Mouse (Mus musculus) kidney, postnatal 10 days (tissue): Measurements from ENCODE around the gene Sat2.

Source experiments
- DNase-seq: peaks from one replicate; pipeline ENCODE4 v3.0.0; 2021; ENCODE audit warnings: mixed read lengths

Sat2 gene

GRCm38 (mm10) chr11:69621571-69622268, at the start of gene Sat2:
Gene Sat2, plus strand, starts transcription at chr11:69622024.
- DNase-seq = peak; percentile 80

- no peak for DNase-seq
Observed at GRCm38 (mm10) chr11:69575220-69575619, 46.6 kb upstream of the Sat2 start.

- no peak for DNase-seq
Observed at GRCm38 (mm10) chr11:69576307-69576706, 45.5 kb upstream of the Sat2 start.

GRCm38 (mm10) chr11:69578301-69578700, 43.5 kb upstream of the Sat2 start:
- no peak for DNase-seq

GRCm38 (mm10) chr11:69579128-69580017, 42.5 kb upstream of the Sat2 start:
- peak; percentile 96 for DNase-seq

GRCm38 (mm10) chr11:69580091-69580514, 41.7 kb upstream of the Sat2 start, which contains the start of the genes Wrap53 and Trp53:
Gene Wrap53, minus strand, starts transcription at chr11:69580255.
Gene Trp53, plus strand, starts transcription at chr11:69580359.
- DNase-seq = peak; percentile 93

- DNase-seq = no peak
Observed at GRCm38 (mm10) chr11:69580572-69581146, 41.2 kb upstream of the Sat2 start.

GRCm38 (mm10) chr11:69581147-69581688, 40.6 kb upstream of the Sat2 start:
- peak; percentile 95 for DNase-seq

GRCm38 (mm10) chr11:69581814-69582213, 40.0 kb upstream of the Sat2 start:
- DNase-seq = no peak

GRCm38 (mm10) chr11:69582230-69582805, 39.5 kb upstream of the Sat2 start:
- no peak for DNase-seq

- no peak for DNase-seq
Observed at GRCm38 (mm10) chr11:69584008-69584407, 37.8 kb upstream of the Sat2 start.

- DNase-seq = no peak
Observed at GRCm38 (mm10) chr11:69584937-69585336, 36.9 kb upstream of the Sat2 start.

GRCm38 (mm10) chr11:69585718-69586325, 36.0 kb upstream of the Sat2 start:
- no peak for DNase-seq

GRCm38 (mm10) chr11:69589207-69589834, 32.5 kb upstream of the Sat2 start:
- DNase-seq = no peak

- no peak for DNase-seq
Observed at GRCm38 (mm10) chr11:69590622-69591021, 31.2 kb upstream of the Sat2 start.

GRCm38 (mm10) chr11:69591424-69591823, 30.4 kb upstream of the Sat2 start:
- no peak for DNase-seq

- DNase-seq = peak; percentile 25
Observed at GRCm38 (mm10) chr11:69591899-69592637, 29.8 kb upstream of the Sat2 start.

- no peak for DNase-seq
Observed at GRCm38 (mm10) chr11:69592799-69593198, 29.0 kb upstream of the Sat2 start.

- no peak for DNase-seq
Observed at GRCm38 (mm10) chr11:69594853-69595252, 27.0 kb upstream of the Sat2 start.

- no peak for DNase-seq
Observed at GRCm38 (mm10) chr11:69599436-69599835, 22.4 kb upstream of the Sat2 start.

GRCm38 (mm10) chr11:69600098-69600497, 21.7 kb upstream of the Sat2 start:
- peak; percentile 85 for DNase-seq
